Mouse (Mus musculus): ENCODE measurements around the gene Omt2b. TPM values are rescaled to one million over a fixed set of nuclear protein-coding genes. Genes with fewer than 3 reads are reported as not detected.
"Not testable (repeated sequence)": the region's sequence is repeated elsewhere in the genome, so short reads cannot be mapped to it uniquely, and the experiment has no call there.

The Omt2b gene
- polyA plus RNA-seq, 1 experiment from 2014 or later = not detected

GRCm38 (mm10) chr9:78319499-78319898 lies 7.9 kb upstream of the Omt2b start:
- no peak for ATAC-seq (ENCODE audit: insufficient read depth)
- no peaks in the 10 kb centered on the region for H3K36me3 ChIP-seq (replicated peaks)
- no peaks in the 10 kb centered on the region for H3K27me3 ChIP-seq
- H3K9me3 ChIP-seq (replicated peaks) = no peaks in the 10 kb centered on the region
- H3K4me3 ChIP-seq (replicated peaks) = no peak overlapping the region
- no peaks in the 10 kb centered on the region for H3K4me1 ChIP-seq (replicated peaks)
- H3K27ac ChIP-seq (replicated peaks) = no peak overlapping the region
- no peak overlapping the region for H3K4me2 ChIP-seq
- H3K9ac ChIP-seq = no peak overlapping the region
- WGBS (ENCODE audit: insufficient replicate concordance) = 13% methylated on average over 1 of the region's 1 CpGs

GRCm38 (mm10) chr9:78337050-78337449 lies 9.7 kb downstream of the Omt2b start:
- not testable (repeated sequence) for ATAC-seq (ENCODE audit: insufficient read depth); H3K4me1 ChIP-seq (replicated peaks); H3K4me3 ChIP-seq (replicated peaks); H3K4me2 ChIP-seq; H3K9ac ChIP-seq; H3K9me3 ChIP-seq (replicated peaks); H3K36me3 ChIP-seq (replicated peaks); H3K27ac ChIP-seq (replicated peaks); H3K27me3 ChIP-seq

GRCm38 (mm10) chr9:78340324-78340723 lies 12.9 kb downstream of the Omt2b start:
- WGBS (ENCODE audit: insufficient replicate concordance) = 19% methylated on average over 8 of the region's 8 CpGs
- ATAC-seq (ENCODE audit: insufficient read depth); H3K4me1 ChIP-seq (replicated peaks); H3K27ac ChIP-seq (replicated peaks); H3K36me3 ChIP-seq (replicated peaks); H3K9me3 ChIP-seq (replicated peaks); H3K4me2 ChIP-seq; H3K9ac ChIP-seq; H3K4me3 ChIP-seq (replicated peaks); H3K27me3 ChIP-seq: not testable (repeated sequence)

- not testable (repeated sequence) for H3K27ac ChIP-seq (replicated peaks); H3K9me3 ChIP-seq (replicated peaks); H3K9ac ChIP-seq; H3K27me3 ChIP-seq; H3K36me3 ChIP-seq (replicated peaks); ATAC-seq (ENCODE audit: insufficient read depth); H3K4me2 ChIP-seq; H3K4me3 ChIP-seq (replicated peaks); H3K4me1 ChIP-seq (replicated peaks)
- 68% methylated on average over 4 of the region's 4 CpGs for WGBS (ENCODE audit: insufficient replicate concordance)
These were observed 15.1 kb downstream of the Omt2b start for GRCm38 (mm10) chr9:78342494-78342893.

GRCm38 (mm10) chr9:78343055-78343454 lies 15.7 kb downstream of the Omt2b start:
- H3K36me3 ChIP-seq (replicated peaks); H3K9me3 ChIP-seq (replicated peaks); H3K27ac ChIP-seq (replicated peaks); H3K27me3 ChIP-seq; H3K4me1 ChIP-seq (replicated peaks); H3K4me3 ChIP-seq (replicated peaks); H3K4me2 ChIP-seq; ATAC-seq (ENCODE audit: insufficient read depth); H3K9ac ChIP-seq: not testable (repeated sequence)
- WGBS (ENCODE audit: insufficient replicate concordance) = 63% methylated on average over 9 of the region's 9 CpGs

- H3K36me3 ChIP-seq (replicated peaks); H3K4me2 ChIP-seq; H3K4me3 ChIP-seq (replicated peaks); H3K27ac ChIP-seq (replicated peaks); H3K9ac ChIP-seq; H3K9me3 ChIP-seq (replicated peaks); ATAC-seq (ENCODE audit: insufficient read depth); H3K27me3 ChIP-seq; H3K4me1 ChIP-seq (replicated peaks): not testable (repeated sequence)
- 35% methylated on average over 4 of the region's 4 CpGs for WGBS (ENCODE audit: insufficient replicate concordance)
These were observed 17.8 kb downstream of the Omt2b start for GRCm38 (mm10) chr9:78345235-78345634.

GRCm38 (mm10) chr9:78347004-78347403 lies 19.6 kb downstream of the Omt2b start:
- 38% methylated on average over 3 of the region's 3 CpGs for WGBS (ENCODE audit: insufficient replicate concordance)
- H3K4me1 ChIP-seq (replicated peaks) = no peaks in the 10 kb centered on the region
- no peak for ATAC-seq (ENCODE audit: insufficient read depth)

GRCm38 (mm10) chr9:78348206-78349004 lies 21.0 kb downstream of the Omt2b start:
- H3K4me1 ChIP-seq (replicated peaks); H3K4me3 ChIP-seq (replicated peaks); ATAC-seq (ENCODE audit: insufficient read depth); H3K27me3 ChIP-seq; H3K27ac ChIP-seq (replicated peaks); H3K36me3 ChIP-seq (replicated peaks); H3K9ac ChIP-seq; H3K4me2 ChIP-seq; H3K9me3 ChIP-seq (replicated peaks): not testable (repeated sequence)
- 43% methylated on average over 6 of the region's 6 CpGs for WGBS (ENCODE audit: insufficient replicate concordance)

More at GRCm38 (mm10) chr9:78347004-78347403, 19.6 kb downstream of the Omt2b start:
- Histone ChIP-seq H3K36me3 (replicated peaks) (no peaks in the 10 kb centered on the region), H3K9ac (no peak overlapping the region), H3K27ac (replicated peaks) (no peak overlapping the region), H3K4me3 (replicated peaks) (no peak overlapping the region), H3K27me3 (no peaks in the 10 kb centered on the region), H3K4me2 (no peak overlapping the region), H3K9me3 (replicated peaks) (no peaks in the 10 kb centered on the region)

GRCm38 (mm10) chr9:78349141-78349540 lies 21.8 kb downstream of the Omt2b start:
- WGBS (ENCODE audit: insufficient replicate concordance) = 52% methylated on average over 3 of the region's 3 CpGs
- H3K9ac ChIP-seq; H3K9me3 ChIP-seq (replicated peaks); H3K36me3 ChIP-seq (replicated peaks); H3K4me2 ChIP-seq; H3K27me3 ChIP-seq; H3K4me3 ChIP-seq (replicated peaks); ATAC-seq (ENCODE audit: insufficient read depth); H3K4me1 ChIP-seq (replicated peaks); H3K27ac ChIP-seq (replicated peaks): not testable (repeated sequence)

- H3K36me3 ChIP-seq (replicated peaks); H3K4me3 ChIP-seq (replicated peaks); H3K27ac ChIP-seq (replicated peaks); H3K9me3 ChIP-seq (replicated peaks); H3K4me1 ChIP-seq (replicated peaks); H3K4me2 ChIP-seq; H3K27me3 ChIP-seq; H3K9ac ChIP-seq; ATAC-seq (ENCODE audit: insufficient read depth): not testable (repeated sequence)
These were observed 22.6 kb downstream of the Omt2b start for GRCm38 (mm10) chr9:78350007-78350406.

- 47% methylated on average over 6 of the region's 6 CpGs for WGBS (ENCODE audit: insufficient replicate concordance)
- no peaks in the 10 kb centered on the region for H3K9me3 ChIP-seq (replicated peaks)
- ATAC-seq (ENCODE audit: insufficient read depth) = no peak
- no peak overlapping the region for H3K27ac ChIP-seq (replicated peaks)
- no peaks in the 10 kb centered on the region for H3K36me3 ChIP-seq (replicated peaks)
- H3K27me3 ChIP-seq = no peaks in the 10 kb centered on the region
- no peak overlapping the region for H3K9ac ChIP-seq
- no peak overlapping the region for H3K4me2 ChIP-seq
- H3K4me3 ChIP-seq (replicated peaks) = no peak overlapping the region
- no peaks in the 10 kb centered on the region for H3K4me1 ChIP-seq (replicated peaks)
These were observed 24.3 kb downstream of the Omt2b start for GRCm38 (mm10) chr9:78351504-78352220.
